ENCODE assay signal across 8 mouse cellular contexts in the genomic region with DNA sequence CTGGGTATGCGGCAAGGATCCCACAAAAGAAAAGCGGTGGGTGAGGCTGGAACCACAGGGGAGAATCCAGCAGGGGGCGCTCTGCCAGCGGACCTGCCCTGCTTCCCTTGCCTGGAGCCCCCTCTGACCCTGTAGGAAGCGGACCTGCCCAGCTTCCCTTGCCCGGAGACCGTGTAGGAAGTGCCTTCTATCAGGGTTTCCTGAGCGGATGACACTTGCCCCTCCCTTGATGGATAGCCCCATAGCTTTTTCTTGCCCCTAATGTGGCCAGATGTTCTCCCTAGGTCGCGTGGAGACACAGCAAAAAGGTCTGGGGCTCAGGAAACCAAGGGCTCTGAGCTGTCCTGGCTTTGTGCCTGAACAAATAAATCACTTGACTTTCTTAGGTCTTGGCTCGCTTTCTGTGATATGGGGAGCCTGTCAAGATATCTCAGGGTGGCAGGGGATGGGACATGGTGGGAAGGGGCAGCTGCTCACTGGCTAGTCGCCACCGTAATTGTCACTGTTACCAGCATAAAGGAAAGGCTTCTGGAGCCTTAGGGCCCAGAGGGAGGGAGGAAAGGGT. TPM values are rescaled to one million over a fixed set of nuclear protein-coding genes. Genes with fewer than 3 reads are reported as not detected.
DNase-seq lines count a peak whose midpoint lies in the region; ATAC-seq lines count a peak whose summit lies in the region.

No protein-coding gene starts in this region.

- H3K4me3 ChIP-seq in intestine, embryonic 15.5 days (replicated peaks), result peak overlapping the region; percentile 10; the same call in 1 of the 2 replicates
- H3K4me3 ChIP-seq in midbrain, embryonic 16.5 days (ENCODE audit: low read depth, low read length), result 0 out of 2 replicates have a peak overlapping the region, but pooled peaks have one; percentile 11

- ATAC-seq in intestine, embryonic 15.5 days, result peak; percentile 69
- ATAC-seq in midbrain, embryonic 16.5 days, result peak; percentile 66; the same call in 1 of the 2 replicates

- H3K4me2 ChIP-seq in intestine, embryonic 15.5 days (replicated peaks), result peak overlapping the region; percentile 61
- peak overlapping the region; percentile 49 for H3K4me2 ChIP-seq in midbrain, embryonic 16.5 days (ENCODE audit: low read length)

- H3K27ac ChIP-seq in intestine, embryonic 15.5 days, result peak overlapping the region; percentile 88
- H3K27ac ChIP-seq in midbrain, embryonic 16.5 days (ENCODE audit: low read length), result peak overlapping the region; percentile 58; the same call in 1 of the 2 replicates

- H3K27me3 ChIP-seq in intestine, embryonic 15.5 days (replicated peaks), result no peaks in the 10 kb centered on the region
- no peaks in the 10 kb centered on the region for H3K27me3 ChIP-seq in midbrain, embryonic 16.5 days (ENCODE audit: control insufficient read depth, insufficient read depth, low read depth, low read length)

- WGBS in intestine, embryonic 15.5 days, result 6% methylated on average over 13 of the region's 13 CpGs
- 13% methylated on average over 13 of the region's 13 CpGs for WGBS in midbrain, embryonic 16.5 days

- H3K36me3 ChIP-seq in intestine, embryonic 15.5 days, result no peaks in the 10 kb centered on the region
- H3K36me3 ChIP-seq in midbrain, embryonic 16.5 days (ENCODE audit: control insufficient read depth, insufficient read depth, low read length), result no peaks in the 10 kb centered on the region

- peak; percentile 64 for DNase-seq in 3134 (ENCODE audit: extremely low read depth, insufficient read length, low spot score)
- peak; percentile 77 to 84 for DNase-seq in adrenal gland, adult 18-20 months (ENCODE audit: low spot score in 2 of 2)
- DNase-seq in embryo, embryonic 10.5 days (ENCODE audit: low spot score), result peak; percentile 89
- peak; percentile 99 for DNase-seq in heart, adult 11 months
- peak; percentile 70 for DNase-seq in liver
- DNase-seq in testis, postnatal 14 days (ENCODE audit: low spot score), result peak; percentile 71

- H3K9ac ChIP-seq in intestine, embryonic 15.5 days, result peak overlapping the region; percentile 27
- peak overlapping the region; percentile 44; the same call in 1 of the 2 replicates for H3K9ac ChIP-seq in midbrain, embryonic 16.5 days (ENCODE audit: low read depth, low read length)

- peaks cover 17% of the 10 kb centered on the region for H3K4me1 ChIP-seq in intestine, embryonic 15.5 days (replicated peaks)
- H3K4me1 ChIP-seq in midbrain, embryonic 16.5 days (ENCODE audit: control insufficient read depth, insufficient read depth, low read length), result peaks cover 4% of the 10 kb centered on the region; the same call in 1 of the 2 replicates

- H3K9me3 ChIP-seq in intestine, embryonic 15.5 days, result no peaks in the 10 kb centered on the region
- H3K9me3 ChIP-seq in midbrain, embryonic 16.5 days (replicated peaks; ENCODE audit: control insufficient read depth, low read length, poor library complexity, severe bottlenecking), result no peaks in the 10 kb centered on the region

RNA-seq across cellular contexts. Expression of a gene that starts 36.8 kb away (rescaled TPM):
- total RNA-seq in adrenal gland, adult 18-20 months (2021), result 10 to 100 TPM; 41.0 to 48.5 TPM
- 42.6 and 44.8 TPM in 2 replicates for polyA plus RNA-seq in intestine, embryonic 15.5 days (2015; fragmentation: Nextera tagmentation; extraction: Ambion mirVana)
- 165 and 177 TPM in 2 replicates for polyA plus RNA-seq in midbrain, embryonic 16.5 days (2015; fragmentation: Nextera tagmentation; extraction: Ambion mirVana)

RNA-seq across cellular contexts. Expression of a gene that starts 55.3 kb away (rescaled TPM):
- total RNA-seq in adrenal gland, adult 18-20 months (2021), result under 1 TPM in 1 of 2 experiments, not detected in 1; 0.22 TPM
- 7.8 TPM in 2 replicates for polyA plus RNA-seq in intestine, embryonic 15.5 days (2015; fragmentation: Nextera tagmentation; extraction: Ambion mirVana)
- polyA plus RNA-seq in midbrain, embryonic 16.5 days (2015; fragmentation: Nextera tagmentation; extraction: Ambion mirVana), result not detected in 2 replicates

Comparison
In these comparisons a context has a peak if more than half of its experiments do, and no peak if none do; other contexts are left out.
1. Peak in every context shown above with its lines: DNase-seq, ATAC-seq, H3K4me3 ChIP-seq and H3K27ac ChIP-seq.